Mouse (Mus musculus): Measurements from ENCODE around the gene Thrb. TPM values are rescaled to one million over a fixed set of nuclear protein-coding genes. Genes with fewer than 3 reads are reported as not detected.

Thrb gene
- polyA plus RNA-seq, 1 experiment from 2014 or later: 0.74 TPM

- H3K4me1 ChIP-seq: no peaks in the 10 kb centered on the region
- no peaks in the 10 kb centered on the region for H3K9me3 ChIP-seq
- WGBS: 70% methylated on average over 6 of the region's 6 CpGs
- no peaks in the 10 kb centered on the region for H3K27me3 ChIP-seq (ENCODE audit: poor library complexity, severe bottlenecking)
- DNase-seq (ENCODE audit: extremely low spot score, low spot score): no peak
- H3K36me3 ChIP-seq (replicated peaks): no peaks in the 10 kb centered on the region
- no peak overlapping the region for H3K4me3 ChIP-seq
- H3K27ac ChIP-seq: no peak overlapping the region
These were observed 203.8 kb downstream of the Thrb start for GRCm38 (mm10) chr14:17863701-17864320.

GRCm38 (mm10) chr14:17868326-17868725, 208.3 kb downstream of the Thrb start:
- H3K4me3 ChIP-seq: no peak overlapping the region
- H3K4me1 ChIP-seq: no peaks in the 10 kb centered on the region
- H3K27me3 ChIP-seq (ENCODE audit: poor library complexity, severe bottlenecking): no peaks in the 10 kb centered on the region
- no peak overlapping the region for H3K27ac ChIP-seq
- H3K9me3 ChIP-seq: no peaks in the 10 kb centered on the region
- no peak for DNase-seq (ENCODE audit: extremely low spot score, low spot score)
- WGBS: 86% methylated on average over 6 of the region's 6 CpGs
- no peaks in the 10 kb centered on the region for H3K36me3 ChIP-seq (replicated peaks)

GRCm38 (mm10) chr14:17875946-17876345, 215.9 kb downstream of the Thrb start:
- no peak overlapping the region for H3K27ac ChIP-seq
- no peaks in the 10 kb centered on the region for H3K4me1 ChIP-seq
- no peaks in the 10 kb centered on the region for H3K9me3 ChIP-seq
- no peaks in the 10 kb centered on the region for H3K36me3 ChIP-seq (replicated peaks)
- H3K27me3 ChIP-seq (ENCODE audit: poor library complexity, severe bottlenecking): no peaks in the 10 kb centered on the region
- DNase-seq (ENCODE audit: extremely low spot score, low spot score): no peak
- WGBS: 69% methylated on average over 2 of the region's 2 CpGs
- H3K4me3 ChIP-seq: no peak overlapping the region

GRCm38 (mm10) chr14:17879446-17879845, 219.4 kb downstream of the Thrb start:
- Histone ChIP-seq H3K4me1 (no peaks in the 10 kb centered on the region), H3K27me3 (ENCODE audit: poor library complexity, severe bottlenecking) (no peaks in the 10 kb centered on the region), H3K4me3 (no peak overlapping the region), H3K36me3 (replicated peaks) (no peaks in the 10 kb centered on the region), H3K27ac (no peak overlapping the region), H3K9me3 (no peaks in the 10 kb centered on the region)
- WGBS: 92% methylated on average over 5 of the region's 5 CpGs
- no peak for DNase-seq (ENCODE audit: extremely low spot score, low spot score)

- Histone ChIP-seq H3K9me3 (no peaks in the 10 kb centered on the region), H3K27me3 (ENCODE audit: poor library complexity, severe bottlenecking) (no peaks in the 10 kb centered on the region), H3K4me1 (no peaks in the 10 kb centered on the region), H3K4me3 (no peak overlapping the region), H3K36me3 (replicated peaks) (no peaks in the 10 kb centered on the region), H3K27ac (no peak overlapping the region)
- WGBS: 89% methylated on average over 13 of the region's 13 CpGs
- DNase-seq (ENCODE audit: extremely low spot score, low spot score): no peak
These were observed 224.8 kb downstream of the Thrb start for GRCm38 (mm10) chr14:17884884-17885283.

- H3K27me3 ChIP-seq (ENCODE audit: poor library complexity, severe bottlenecking): no peaks in the 10 kb centered on the region
- H3K4me1 ChIP-seq: no peaks in the 10 kb centered on the region
- no peaks in the 10 kb centered on the region for H3K9me3 ChIP-seq
- no peak for DNase-seq (ENCODE audit: extremely low spot score, low spot score)
- 90% methylated on average over 3 of the region's 3 CpGs for WGBS
- no peak overlapping the region for H3K27ac ChIP-seq
- no peaks in the 10 kb centered on the region for H3K36me3 ChIP-seq (replicated peaks)
- no peak overlapping the region for H3K4me3 ChIP-seq
These were observed 225.3 kb downstream of the Thrb start for GRCm38 (mm10) chr14:17885320-17885719.

GRCm38 (mm10) chr14:17894791-17895190, 234.7 kb downstream of the Thrb start:
- WGBS: 86% methylated on average over 1 of the region's 1 CpGs
- Histone ChIP-seq H3K27me3 (ENCODE audit: poor library complexity, severe bottlenecking) (no peaks in the 10 kb centered on the region), H3K4me3 (no peak overlapping the region), H3K9me3 (no peaks in the 10 kb centered on the region), H3K36me3 (replicated peaks) (no peaks in the 10 kb centered on the region), H3K4me1 (0 out of 2 replicates have a peak, but pooled peaks cover 7% of the 10 kb centered on the region), H3K27ac (no peak overlapping the region)
- DNase-seq (ENCODE audit: extremely low spot score, low spot score): no peak

- WGBS: 94% methylated on average over 6 of the region's 6 CpGs
- DNase-seq (ENCODE audit: extremely low spot score, low spot score): no peak
- H3K4me3 ChIP-seq: no peak overlapping the region
These were observed 239.8 kb downstream of the Thrb start for GRCm38 (mm10) chr14:17899733-17900413.

GRCm38 (mm10) chr14:17900414-17900795, 240.3 kb downstream of the Thrb start:
- DNase-seq (ENCODE audit: extremely low spot score, low spot score): no peak
- no peaks in the 10 kb centered on the region for H3K36me3 ChIP-seq (replicated peaks)
- H3K27me3 ChIP-seq (ENCODE audit: poor library complexity, severe bottlenecking): no peaks in the 10 kb centered on the region
- H3K4me1 ChIP-seq: 0 out of 2 replicates have a peak, but pooled peaks cover 2% of the 10 kb centered on the region
- H3K4me3 ChIP-seq: no peak overlapping the region
- H3K27ac ChIP-seq: no peak overlapping the region
- 71% methylated on average over 3 of the region's 3 CpGs for WGBS
- H3K9me3 ChIP-seq: 0 out of 2 replicates have a peak, but pooled peaks cover 2% of the 10 kb centered on the region

More at GRCm38 (mm10) chr14:17899733-17900413, 239.8 kb downstream of the Thrb start:
- Histone ChIP-seq H3K27me3 (ENCODE audit: poor library complexity, severe bottlenecking) (no peaks in the 10 kb centered on the region), H3K27ac (no peak overlapping the region), H3K36me3 (replicated peaks) (no peaks in the 10 kb centered on the region), H3K9me3 (0 out of 2 replicates have a peak, but pooled peaks cover 2% of the 10 kb centered on the region), H3K4me1 (0 out of 2 replicates have a peak, but pooled peaks cover 3% of the 10 kb centered on the region)

- no peak overlapping the region for H3K27ac ChIP-seq
- no peak overlapping the region for H3K4me3 ChIP-seq
- DNase-seq (ENCODE audit: extremely low spot score, low spot score): no peak
- 80% methylated on average over 2 of the region's 2 CpGs for whole genome bisulfite sequencing
- 0 out of 2 replicates have a peak, but pooled peaks cover 2% of the 10 kb centered on the region for H3K4me1 ChIP-seq
- no peaks in the 10 kb centered on the region for H3K36me3 ChIP-seq (replicated peaks)
- H3K9me3 ChIP-seq: 0 out of 2 replicates have a peak, but pooled peaks cover 2% of the 10 kb centered on the region
- no peaks in the 10 kb centered on the region for H3K27me3 ChIP-seq (ENCODE audit: poor library complexity, severe bottlenecking)
These were observed 242.4 kb downstream of the Thrb start for GRCm38 (mm10) chr14:17902426-17902825.

GRCm38 (mm10) chr14:17903121-17903520, 243.1 kb downstream of the Thrb start:
- no peak overlapping the region for H3K4me3 ChIP-seq
- no peak for DNase-seq (ENCODE audit: extremely low spot score, low spot score)
- no peaks in the 10 kb centered on the region for H3K4me1 ChIP-seq
- 0 out of 2 replicates have a peak, but pooled peaks cover 2% of the 10 kb centered on the region for H3K9me3 ChIP-seq
- WGBS: 98% methylated on average over 2 of the region's 2 CpGs
- no peak overlapping the region for H3K27ac ChIP-seq
- H3K36me3 ChIP-seq (replicated peaks): no peaks in the 10 kb centered on the region
- no peaks in the 10 kb centered on the region for H3K27me3 ChIP-seq (ENCODE audit: poor library complexity, severe bottlenecking)

- Histone ChIP-seq H3K4me1 (no peaks in the 10 kb centered on the region), H3K27ac (no peak overlapping the region), H3K4me3 (no peak overlapping the region), H3K9me3 (0 out of 2 replicates have a peak, but pooled peaks cover 2% of the 10 kb centered on the region), H3K27me3 (ENCODE audit: poor library complexity, severe bottlenecking) (no peaks in the 10 kb centered on the region), H3K36me3 (replicated peaks) (no peaks in the 10 kb centered on the region)
- no peak for DNase-seq (ENCODE audit: extremely low spot score, low spot score)
- 67% methylated on average over 1 of the region's 1 CpGs for WGBS
These were observed 244.5 kb downstream of the Thrb start for GRCm38 (mm10) chr14:17904554-17904953.

GRCm38 (mm10) chr14:17905627-17906026, 245.6 kb downstream of the Thrb start:
- H3K4me3 ChIP-seq: no peak overlapping the region
- H3K4me1 ChIP-seq: no peaks in the 10 kb centered on the region
- no peak for DNase-seq (ENCODE audit: extremely low spot score, low spot score)
- H3K27me3 ChIP-seq (ENCODE audit: poor library complexity, severe bottlenecking): no peaks in the 10 kb centered on the region
- no peaks in the 10 kb centered on the region for H3K36me3 ChIP-seq (replicated peaks)
- no peak overlapping the region for H3K27ac ChIP-seq
- H3K9me3 ChIP-seq: 0 out of 2 replicates have a peak, but pooled peaks cover 2% of the 10 kb centered on the region
- WGBS: 75% methylated on average over 3 of the region's 3 CpGs

Measured in forebrain, embryonic 10.5 days (tissue).